Mouse (Mus musculus): Measurements from ENCODE around the gene Nipal1.
A peak's percentile ranks its signal among the peaks of the same experiment; 100 is the strongest.

- TF ChIP-seq CTCF (IDR thresholded peaks at IDR 0.05; ENCODE audit: extremely low read depth, insufficient read depth, insufficient read length, insufficient replicate concordance) (peak; percentile 62; the same call in 1 of the 2 replicates), POLR2A (IDR thresholded peaks at IDR 0.05; ENCODE audit: low read depth, low read length) (no peak)
Measured at GRCm38 (mm10) chr5:72665281-72665680, 17.7 kb downstream of the Nipal1 start.
